Mouse (Mus musculus): ENCODE data around the gene Gm49486. TPM values are rescaled to one million over a fixed set of nuclear protein-coding genes. Genes with fewer than 3 reads are reported as not detected.
A peak's percentile ranks its signal among the peaks of the same experiment; 100 is the strongest.
"Not testable (repeated sequence)": the region's sequence is repeated elsewhere in the genome, so short reads cannot be mapped to it uniquely, and the experiment has no call there.

Gm49486 gene
- polyA plus RNA-seq, 1 experiment, result not detected

DNA sequence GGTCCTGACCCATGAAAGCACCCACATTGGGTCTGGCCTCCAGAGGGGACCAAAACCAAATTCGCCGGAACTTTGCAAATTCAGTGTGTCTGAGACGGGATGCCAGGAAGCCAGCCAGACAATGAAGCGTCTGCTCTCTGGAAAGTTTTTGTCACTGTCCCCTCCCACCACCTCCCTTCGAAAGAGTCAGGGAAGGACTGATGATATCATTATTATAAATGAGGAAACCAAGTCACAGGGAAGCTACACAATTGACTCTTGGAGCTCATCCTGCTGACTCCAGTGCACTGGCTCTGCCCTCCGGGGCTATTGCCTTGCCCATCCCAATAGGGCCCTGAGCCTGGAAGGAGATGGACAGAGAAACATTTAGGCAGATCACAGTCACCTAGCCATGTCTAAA lies 15.6 kb upstream of the Gm49486 start:
- H3K27ac ChIP-seq (ENCODE audit: control insufficient read depth, insufficient read depth, low read depth, low read length, poor library complexity), result no peak overlapping the region
- 80% methylated on average over 6 of the region's 6 CpGs for WGBS
- no peaks in the 10 kb centered on the region for H3K4me1 ChIP-seq (ENCODE audit: control insufficient read depth, insufficient read depth, low read length)
- no peak for TF ChIP-seq CTCF (IDR thresholded peaks at IDR 0.05; ENCODE audit: control insufficient read depth, insufficient read depth, low read length)
- TF ChIP-seq POLR2A (IDR thresholded peaks at IDR 0.05; ENCODE audit: borderline replicate concordance, control insufficient read depth, low read depth, low read length), result no peak
- H3K4me3 ChIP-seq (replicated peaks; ENCODE audit: control insufficient read depth, low read depth, low read length), result no peak overlapping the region

DNA sequence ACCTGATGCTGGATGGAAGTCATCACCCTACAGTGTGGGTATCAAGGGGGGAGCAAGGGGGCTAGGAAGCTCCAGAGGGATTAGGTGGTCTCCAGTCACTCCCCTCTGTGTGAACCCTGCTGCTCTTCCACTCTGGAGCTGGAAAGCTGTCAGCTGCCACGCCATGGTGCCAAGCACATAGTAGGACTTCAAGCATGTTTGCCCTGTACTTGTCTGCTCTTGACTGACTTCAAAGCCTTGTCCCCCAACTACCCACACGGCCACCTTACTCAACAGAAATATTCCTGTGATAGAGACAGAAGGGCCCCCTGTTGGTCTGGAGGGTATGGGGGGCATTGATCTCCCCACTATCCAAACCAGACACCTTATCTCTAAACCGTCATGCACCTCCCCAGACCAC lies 13.0 kb upstream of the Gm49486 start:
- 59% methylated on average over 3 of the region's 3 CpGs for WGBS
- Histone ChIP-seq H3K4me1 (ENCODE audit: control insufficient read depth, insufficient read depth, low read length) (no peaks in the 10 kb centered on the region), H3K4me3 (replicated peaks; ENCODE audit: control insufficient read depth, low read depth, low read length) (no peak overlapping the region), H3K27ac (ENCODE audit: control insufficient read depth, insufficient read depth, low read depth, low read length, poor library complexity) (no peak overlapping the region)
- TF ChIP-seq CTCF (IDR thresholded peaks at IDR 0.05; ENCODE audit: control insufficient read depth, insufficient read depth, low read length), result no peak
- no peak for TF ChIP-seq POLR2A (IDR thresholded peaks at IDR 0.05; ENCODE audit: borderline replicate concordance, control insufficient read depth, low read depth, low read length)

DNA sequence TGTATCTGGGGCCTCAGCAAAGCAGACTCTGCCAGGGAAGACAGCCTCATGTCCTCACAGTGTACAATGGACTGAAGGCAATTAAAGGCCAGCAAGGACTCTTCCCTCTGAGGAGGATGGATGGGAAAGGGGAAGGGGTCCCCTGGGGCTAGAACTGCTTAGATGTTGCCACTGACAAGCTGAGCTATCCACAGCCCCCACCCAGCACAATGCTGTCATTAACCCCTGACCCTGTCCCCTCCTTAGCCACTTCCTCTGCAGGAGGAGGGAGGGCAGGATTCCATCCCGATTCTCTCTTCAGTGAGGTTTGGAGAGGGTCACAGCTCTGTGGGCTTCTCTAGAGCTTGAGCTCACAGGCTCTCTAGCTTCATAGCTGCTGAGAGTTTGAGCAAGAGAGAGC lies 9.6 kb upstream of the Gm49486 start:
- 7% methylated on average over 1 of the region's 1 CpGs for WGBS
- no peak overlapping the region for H3K4me3 ChIP-seq (replicated peaks; ENCODE audit: control insufficient read depth, low read depth, low read length)
- no peak for TF ChIP-seq POLR2A (IDR thresholded peaks at IDR 0.05; ENCODE audit: borderline replicate concordance, control insufficient read depth, low read depth, low read length)
- no peak for TF ChIP-seq CTCF (IDR thresholded peaks at IDR 0.05; ENCODE audit: control insufficient read depth, insufficient read depth, low read length)
- no peaks in the 10 kb centered on the region for H3K4me1 ChIP-seq (ENCODE audit: control insufficient read depth, insufficient read depth, low read length)
- H3K27ac ChIP-seq (ENCODE audit: control insufficient read depth, insufficient read depth, low read depth, low read length, poor library complexity), result no peak overlapping the region

DNA sequence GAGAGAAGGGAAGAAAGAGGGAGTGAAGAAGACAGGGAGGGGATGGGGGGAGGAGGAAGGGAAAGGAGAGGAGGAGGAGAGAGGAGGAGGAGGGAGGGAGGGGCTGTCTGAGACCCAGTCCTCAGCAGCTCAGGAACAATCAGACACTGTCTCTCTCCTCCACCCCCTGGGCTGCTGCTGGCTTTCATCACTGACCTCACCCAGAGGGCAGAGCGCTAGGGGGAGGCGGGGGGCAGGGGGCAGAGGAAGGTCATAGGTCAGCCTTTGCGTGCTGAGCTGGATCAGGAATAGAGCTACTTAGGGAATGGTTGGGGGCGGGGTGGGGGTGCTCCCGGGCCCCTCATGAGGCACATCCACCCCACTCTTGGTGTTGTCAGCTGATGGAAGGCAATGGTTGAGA lies 5.5 kb upstream of the Gm49486 start:
- 41% methylated on average over 5 of the region's 5 CpGs for WGBS

DNA sequence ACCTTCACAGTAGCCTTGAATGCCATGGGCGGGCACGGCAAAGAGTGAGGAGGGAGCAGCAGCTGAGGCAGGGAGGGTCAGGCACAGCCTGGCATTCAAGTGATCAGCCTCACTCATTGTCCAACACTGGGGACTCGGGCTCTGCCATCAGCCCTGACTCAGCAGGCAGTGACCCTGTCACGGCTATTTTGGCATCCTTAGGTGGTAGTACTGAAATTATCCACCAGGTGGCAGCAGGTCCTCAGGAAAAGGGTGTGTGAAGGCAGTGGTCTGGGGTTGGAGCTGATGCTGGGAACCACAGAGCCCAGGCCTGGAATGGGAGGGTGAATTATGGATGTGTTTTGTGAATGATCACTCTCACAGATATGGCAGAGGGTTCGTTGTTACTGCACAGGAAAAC lies 4.5 kb upstream of the Gm49486 start:
- Histone ChIP-seq H3K4me1 (ENCODE audit: control insufficient read depth, insufficient read depth, low read length) (no peaks in the 10 kb centered on the region), H3K27ac (ENCODE audit: control insufficient read depth, insufficient read depth, low read depth, low read length, poor library complexity) (no peak overlapping the region), H3K4me3 (replicated peaks; ENCODE audit: control insufficient read depth, low read depth, low read length) (no peak overlapping the region)
- TF ChIP-seq POLR2A (IDR thresholded peaks at IDR 0.05; ENCODE audit: borderline replicate concordance, control insufficient read depth, low read depth, low read length), result no peak
- TF ChIP-seq CTCF (IDR thresholded peaks at IDR 0.05; ENCODE audit: control insufficient read depth, insufficient read depth, low read length), result peak; percentile 83
- WGBS, result 19% methylated on average over 5 of the region's 5 CpGs

More for the DNA sequence above, 5.5 kb upstream of the Gm49486 start:
- H3K4me1 ChIP-seq (ENCODE audit: control insufficient read depth, insufficient read depth, low read length), result no peaks in the 10 kb centered on the region
- no peak overlapping the region for H3K4me3 ChIP-seq (replicated peaks; ENCODE audit: control insufficient read depth, low read depth, low read length)
- H3K27ac ChIP-seq (ENCODE audit: control insufficient read depth, insufficient read depth, low read depth, low read length, poor library complexity), result no peak overlapping the region
- TF ChIP-seq CTCF (IDR thresholded peaks at IDR 0.05; ENCODE audit: control insufficient read depth, insufficient read depth, low read length) (no peak), POLR2A (IDR thresholded peaks at IDR 0.05; ENCODE audit: borderline replicate concordance, control insufficient read depth, low read depth, low read length) (no peak)

DNA sequence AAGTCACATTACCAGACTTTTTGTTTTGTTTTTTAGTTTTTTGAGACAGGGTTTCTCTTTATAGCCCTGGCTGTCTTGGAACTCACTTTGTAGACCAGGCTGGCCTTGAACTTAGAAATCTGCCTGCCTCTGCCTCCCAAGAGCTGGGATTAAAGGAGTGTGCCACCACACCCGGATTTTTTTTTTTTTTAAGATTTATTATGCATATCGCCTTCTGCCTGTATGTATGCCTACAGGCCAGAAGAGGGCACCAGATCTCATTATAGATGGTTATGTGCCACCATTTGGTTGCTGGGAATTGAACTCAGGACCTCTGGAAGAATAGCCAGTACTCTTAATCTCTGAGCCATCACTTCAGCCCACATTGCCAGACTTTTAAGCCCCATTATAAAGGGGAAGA lies 3.4 kb upstream of the Gm49486 start:
- not testable (repeated sequence) for H3K4me1 ChIP-seq (ENCODE audit: control insufficient read depth, insufficient read depth, low read length); H3K4me3 ChIP-seq (replicated peaks; ENCODE audit: control insufficient read depth, low read depth, low read length); H3K27ac ChIP-seq (ENCODE audit: control insufficient read depth, insufficient read depth, low read depth, low read length, poor library complexity)
- 38% methylated on average over 2 of the region's 2 CpGs for WGBS

GRCm38 (mm10) chr15:79235268-79235667 lies 6.1 kb downstream of the Gm49486 start:
- WGBS, result 78% methylated on average over 9 of the region's 9 CpGs
- Histone ChIP-seq H3K27ac (ENCODE audit: control insufficient read depth, insufficient read depth, low read depth, low read length, poor library complexity) (no peak overlapping the region), H3K4me3 (replicated peaks; ENCODE audit: control insufficient read depth, low read depth, low read length) (no peak overlapping the region), H3K4me1 (ENCODE audit: control insufficient read depth, insufficient read depth, low read length) (no peaks in the 10 kb centered on the region)
- no peak for TF ChIP-seq POLR2A (IDR thresholded peaks at IDR 0.05; ENCODE audit: borderline replicate concordance, control insufficient read depth, low read depth, low read length)
- TF ChIP-seq CTCF (IDR thresholded peaks at IDR 0.05; ENCODE audit: control insufficient read depth, insufficient read depth, low read length), result no peak

- 89% methylated on average over 6 of the region's 6 CpGs for WGBS
- TF ChIP-seq POLR2A (IDR thresholded peaks at IDR 0.05; ENCODE audit: borderline replicate concordance, control insufficient read depth, low read depth, low read length) (no peak), CTCF (IDR thresholded peaks at IDR 0.05; ENCODE audit: control insufficient read depth, insufficient read depth, low read length) (no peak)
- H3K4me1 ChIP-seq (ENCODE audit: control insufficient read depth, insufficient read depth, low read length), result no peaks in the 10 kb centered on the region
- H3K4me3 ChIP-seq (replicated peaks; ENCODE audit: control insufficient read depth, low read depth, low read length), result no peak overlapping the region
- no peak overlapping the region for H3K27ac ChIP-seq (ENCODE audit: control insufficient read depth, insufficient read depth, low read depth, low read length, poor library complexity)
Measured at GRCm38 (mm10) chr15:79238036-79238435, 8.8 kb downstream of the Gm49486 start.

- Histone ChIP-seq H3K27ac (ENCODE audit: control insufficient read depth, insufficient read depth, low read depth, low read length, poor library complexity) (no peak overlapping the region), H3K4me3 (replicated peaks; ENCODE audit: control insufficient read depth, low read depth, low read length) (no peak overlapping the region), H3K4me1 (ENCODE audit: control insufficient read depth, insufficient read depth, low read length) (no peaks in the 10 kb centered on the region)
- TF ChIP-seq POLR2A (IDR thresholded peaks at IDR 0.05; ENCODE audit: borderline replicate concordance, control insufficient read depth, low read depth, low read length) (no peak), CTCF (IDR thresholded peaks at IDR 0.05; ENCODE audit: control insufficient read depth, insufficient read depth, low read length) (no peak)
- WGBS, result 73% methylated on average over 13 of the region's 13 CpGs
Measured at GRCm38 (mm10) chr15:79242574-79243233, 13.5 kb downstream of the Gm49486 start.
